Mouse (Mus musculus) lung, postnatal 0 days (tissue): ENCODE measurements around the gene Cep41.

Source experiments
- CTCF ChIP-seq: IDR thresholded peaks from 2 replicates; pipeline ENCODE4 v1.5.1; 2016; ENCODE audit warnings: antibody characterized with exemption, mild to moderate bottlenecking
- EP300 ChIP-seq: IDR thresholded peaks from 2 replicates; pipeline ENCODE4 v1.6.1; 2016; ENCODE audit warnings: antibody characterized with exemption, mild to moderate bottlenecking, control low read depth

DNA sequence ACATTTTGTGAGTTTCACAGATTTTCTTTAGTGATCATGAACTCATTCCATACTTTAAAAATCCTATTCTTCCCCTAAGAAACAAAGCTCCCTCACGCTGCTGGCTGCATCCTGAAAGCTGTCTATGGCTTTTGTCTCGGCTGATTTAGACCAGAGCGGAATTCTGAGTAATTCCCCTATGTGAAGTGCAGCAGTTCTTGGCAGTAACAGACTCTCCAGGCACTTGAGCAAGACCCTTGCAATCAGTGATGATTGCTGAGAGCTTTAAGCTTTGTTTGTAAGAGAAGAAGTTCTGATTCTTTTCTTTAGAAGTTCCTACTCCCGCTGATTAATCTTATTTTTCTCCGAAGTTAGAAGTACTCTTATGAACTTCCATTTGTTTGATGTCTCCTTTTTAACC is 3.9 kb upstream of the Cep41 start:
- TF ChIP-seq CTCF, result no peak
- no peak for TF ChIP-seq EP300
